Mouse (Mus musculus) intestine, embryonic 15.5 days (tissue): ENCODE measurements around the gene Zfp777. TPM values are rescaled to one million over a fixed set of nuclear protein-coding genes. Genes with fewer than 3 reads are reported as not detected.

Source experiments
- ATAC-seq: fragments of 200-750 bp; cut with Nextera tagmentation; 2 replicates; pipeline ENCODE4 v1.8.0; 2017; ENCODE audit warnings: moderate TSS enrichment, moderate library complexity
- H3K27ac ChIP-seq: fragments of 300-500 bp; sonication (generic); 2 replicates; pipeline ENCODE4 v1.5.1; 2015; ENCODE audit warnings: mild to moderate bottlenecking, inconsistent platforms
- H3K27me3 ChIP-seq: fragments of 300-500 bp; sonication (generic); replicated peaks from 2 replicates; pipeline ENCODE4 v1.6.1; 2015; ENCODE audit warnings: inconsistent platforms
- H3K36me3 ChIP-seq: fragments of 300-500 bp; sonication (generic); 2 replicates; pipeline ENCODE4 v1.6.1; 2015; ENCODE audit warnings: inconsistent platforms
- H3K4me1 ChIP-seq: fragments of 300-500 bp; sonication (generic); replicated peaks from 2 replicates; pipeline ENCODE4 v1.6.1; 2015; ENCODE audit warnings: inconsistent platforms
- H3K4me2 ChIP-seq: fragments of 300-500 bp; sonication (generic); replicated peaks from 2 replicates; pipeline ENCODE4 v1.6.1; 2015; ENCODE audit warnings: mild to moderate bottlenecking, inconsistent platforms
- H3K4me3 ChIP-seq: fragments of 300-500 bp; sonication (generic); replicated peaks from 2 replicates; pipeline ENCODE4 v1.5.1; 2015; ENCODE audit warnings: inconsistent platforms
- H3K9ac ChIP-seq: fragments of 300-500 bp; sonication (generic); 2 replicates; pipeline ENCODE4 v1.6.1; 2015; ENCODE audit warnings: inconsistent platforms
- H3K9me3 ChIP-seq: fragments of 300-500 bp; sonication (generic); 2 replicates; pipeline ENCODE4 v1.6.1; 2016; ENCODE audit warnings: inconsistent platforms
- WGBS: fragments of 180-500 bp; shearing (Covaris S2); methylation state at CpG from one replicate; pipeline ENCODE4 v1.1.7; 2015; 5-methylcytosine and 5-hydroxymethylcytosine counted together
- polyA plus RNA-seq: library from polyadenylated mRNA; unstranded; fragments of >200 nt; fragmentation: Nextera tagmentation; extraction: Ambion mirVana; gene quantifications from 2 replicates; pipeline ENCODE4 v1.2.1, GENCODE M21; 2015

The Zfp777 gene
- 6.5 and 7.1 TPM in 2 replicates for polyA plus RNA-seq

- WGBS, result under 1% methylated on average over 82 of the region's 82 CpGs
- H3K9me3 ChIP-seq, result no peaks in the 10 kb centered on the region
Observed at GRCm38 (mm10) chr6:48048426-48049272, at the start of gene Zfp777. Zfp777 (minus strand) TSS chr6:48048911.

DNA sequence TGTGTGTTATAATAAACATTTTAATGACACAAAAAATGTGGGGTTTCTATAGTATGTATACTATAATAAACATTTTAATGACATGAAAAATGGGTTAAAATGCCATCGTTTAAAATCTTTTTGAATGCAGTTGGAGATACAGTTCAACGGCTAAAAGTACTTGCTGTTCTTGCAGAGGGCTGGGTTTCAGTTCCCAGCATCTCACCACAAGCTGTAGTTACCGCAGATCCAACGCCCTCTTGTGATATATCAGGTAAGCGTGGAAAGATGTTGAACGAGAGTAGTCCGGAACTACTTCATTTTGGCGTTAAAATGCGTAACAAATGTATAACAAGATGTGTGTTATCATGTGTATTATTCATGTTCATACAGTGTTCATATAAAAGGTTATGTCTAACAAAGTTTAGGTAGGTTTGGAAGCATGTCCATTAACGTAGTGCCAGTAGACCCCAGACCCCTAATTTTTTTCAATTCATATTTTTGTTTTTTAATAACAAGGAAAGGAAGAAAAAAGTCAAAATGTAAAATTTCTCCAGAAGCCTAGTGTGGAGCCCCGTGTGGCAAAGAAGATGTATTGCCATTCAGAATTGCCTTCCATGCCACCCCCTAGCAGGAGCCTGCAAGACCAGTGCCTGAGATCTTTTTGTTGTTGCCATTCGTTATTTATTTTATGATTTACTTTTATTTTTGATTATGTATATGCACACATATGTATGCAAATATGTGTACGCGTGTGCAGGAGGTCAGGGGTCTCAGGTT lies 38.4 kb upstream of the Zfp777 start:
- no peak for ATAC-seq
- H3K27me3 ChIP-seq, result no peaks in the 10 kb centered on the region
- no peak overlapping the region for H3K27ac ChIP-seq
- WGBS, result 38% methylated on average over 14 of the region's 14 CpGs
- H3K9me3 ChIP-seq, result no peaks in the 10 kb centered on the region
- peak overlapping the region; percentile 88; the same call in 1 of the 2 replicates for H3K4me3 ChIP-seq
- peak overlapping the region; percentile 81 for H3K4me2 ChIP-seq
- H3K4me1 ChIP-seq, result peaks cover 4% of the 10 kb centered on the region; the same call in 1 of the 2 replicates
- no peak overlapping the region for H3K9ac ChIP-seq
- H3K36me3 ChIP-seq, result peaks cover 15% of the 10 kb centered on the region

More at GRCm38 (mm10) chr6:48048426-48049272, at the start of gene Zfp777:
- Histone ChIP-seq H3K4me3 (peak within 1 kb of the TSS; percentile 88), H3K4me1 (peaks cover 5% of the 10 kb centered on the region), H3K27me3 (no peaks in the 10 kb centered on the region), H3K4me2 (peak within 1 kb of the TSS; percentile 89), H3K9ac (peak within 1 kb of the TSS; percentile 84), H3K27ac (peak within 1 kb of the TSS; percentile 94), H3K36me3 (peaks cover 12% of the 10 kb centered on the region)
- ATAC-seq, result peak; percentile 94

DNA sequence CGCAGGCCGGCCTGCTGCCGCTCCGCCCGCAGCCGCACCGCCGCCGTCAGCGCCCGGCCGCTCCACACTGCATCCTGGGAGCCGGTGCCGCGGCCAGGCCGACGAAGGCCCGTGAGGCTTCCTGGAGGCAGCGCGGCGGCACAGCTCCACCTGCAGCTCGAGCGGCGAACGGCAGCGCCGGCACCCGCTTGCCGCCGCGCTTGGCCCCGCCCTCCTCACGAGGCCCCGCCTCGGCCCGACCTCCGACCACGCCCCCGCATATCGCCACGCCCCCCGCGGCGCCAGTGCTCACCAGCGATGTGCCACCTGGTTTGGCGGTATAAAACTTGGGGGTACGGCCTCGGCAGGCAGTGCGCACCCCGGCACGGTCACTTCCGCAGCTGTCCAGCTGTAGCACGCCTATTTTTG lies 37.8 kb upstream of the Zfp777 start, which contains the start of gene Zfp746:
Gene Zfp746, minus strand, starts transcription at position 123 of the 408 bp plus-strand sequence.
- ATAC-seq, result peak; percentile 95
- WGBS, result 1% methylated on average over 52 of the region's 53 CpGs
- peaks cover 19% of the 10 kb centered on the region for H3K36me3 ChIP-seq

DNA sequence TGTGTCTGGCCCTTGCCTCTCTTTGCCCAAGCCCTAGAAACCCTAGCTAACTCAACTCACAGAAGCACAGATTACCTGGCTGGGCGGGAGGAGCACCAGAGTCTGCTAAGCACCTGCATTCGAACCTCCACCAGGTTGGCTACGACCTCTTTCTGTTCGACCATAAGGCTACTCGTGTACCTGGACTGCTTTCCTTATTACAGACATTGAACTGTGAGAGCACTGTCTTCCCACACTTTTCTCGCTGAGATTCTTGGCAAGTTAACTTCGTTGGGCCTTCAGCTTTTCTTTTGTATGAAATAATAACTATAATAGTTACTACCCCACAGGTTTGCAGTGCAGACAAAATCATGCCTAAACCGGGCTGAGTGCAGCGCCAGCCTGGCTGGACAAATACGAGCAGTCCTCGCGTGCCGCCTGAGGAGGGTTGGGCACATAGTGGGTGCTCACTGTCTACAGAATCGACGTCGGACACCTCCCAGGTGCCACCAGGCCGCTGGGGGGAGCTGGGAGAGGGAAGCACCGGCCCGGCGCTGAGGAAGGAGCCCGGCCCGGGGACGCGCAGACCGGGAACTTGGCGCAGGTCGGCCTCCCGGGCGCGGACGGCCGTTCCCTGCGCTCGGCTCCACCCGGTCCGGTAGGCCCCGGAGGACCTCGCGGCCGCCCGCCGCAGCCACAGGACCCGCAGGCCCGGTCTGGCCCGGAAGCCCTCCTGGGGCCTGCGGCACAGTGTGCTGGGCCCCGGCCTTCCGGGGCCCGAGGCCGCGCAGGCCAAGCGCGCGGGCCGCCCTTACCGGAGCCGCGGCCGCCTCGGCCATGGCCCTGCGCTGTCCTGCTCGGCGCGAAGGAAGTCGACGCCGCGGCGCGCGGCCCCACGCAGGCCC lies 37.1 kb upstream of the Zfp777 start:
- H3K4me1 ChIP-seq, result peaks cover 4% of the 10 kb centered on the region; the same call in 1 of the 2 replicates
- H3K36me3 ChIP-seq, result peaks cover 26% of the 10 kb centered on the region
- H3K27ac ChIP-seq, result peak overlapping the region; percentile 93
- peak; percentile 94 for ATAC-seq
- peak overlapping the region; percentile 88 for H3K4me3 ChIP-seq
- H3K9ac ChIP-seq, result peak overlapping the region; percentile 97
- no peaks in the 10 kb centered on the region for H3K9me3 ChIP-seq
- WGBS, result 3% methylated on average over 61 of the region's 72 CpGs
- H3K4me2 ChIP-seq, result peak overlapping the region; percentile 81
- H3K27me3 ChIP-seq, result no peaks in the 10 kb centered on the region

More for the DNA sequence above, 37.8 kb upstream of the Zfp777 start, which contains the start of gene Zfp746:
- H3K9me3 ChIP-seq, result no peaks in the 10 kb centered on the region
- peak within 1 kb of the TSS; percentile 93 for H3K27ac ChIP-seq
- H3K4me1 ChIP-seq, result peaks cover 4% of the 10 kb centered on the region; the same call in 1 of the 2 replicates
- H3K4me3 ChIP-seq, result peak within 1 kb of the TSS; percentile 88
- H3K9ac ChIP-seq, result peak within 1 kb of the TSS; percentile 97
- no peaks in the 10 kb centered on the region for H3K27me3 ChIP-seq
- peak within 1 kb of the TSS; percentile 81 for H3K4me2 ChIP-seq

DNA sequence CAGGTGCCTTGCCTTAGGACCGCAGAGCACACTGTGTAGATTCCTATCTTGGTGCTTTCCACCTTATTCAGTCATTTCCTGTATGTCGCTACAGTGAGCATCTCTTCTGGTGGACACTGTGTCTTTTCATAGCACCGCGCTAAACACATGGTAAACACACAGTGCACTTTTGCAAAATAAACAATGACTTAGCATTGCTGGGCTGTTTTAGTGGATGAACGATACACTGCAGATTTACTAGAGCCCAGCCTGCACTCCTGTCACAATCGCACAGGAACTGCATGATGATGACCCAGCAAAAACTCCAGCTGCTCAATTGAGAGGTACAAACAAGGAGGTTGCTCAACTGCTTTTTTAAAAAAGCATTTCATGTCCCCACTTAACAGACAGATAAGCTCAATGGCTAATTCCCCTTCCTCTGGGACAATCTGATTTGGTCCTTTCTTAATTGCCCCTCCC lies 35.1 kb upstream of the Zfp777 start:
- no peaks in the 10 kb centered on the region for H3K9me3 ChIP-seq
- WGBS, result 84% methylated on average over 6 of the region's 6 CpGs

DNA sequence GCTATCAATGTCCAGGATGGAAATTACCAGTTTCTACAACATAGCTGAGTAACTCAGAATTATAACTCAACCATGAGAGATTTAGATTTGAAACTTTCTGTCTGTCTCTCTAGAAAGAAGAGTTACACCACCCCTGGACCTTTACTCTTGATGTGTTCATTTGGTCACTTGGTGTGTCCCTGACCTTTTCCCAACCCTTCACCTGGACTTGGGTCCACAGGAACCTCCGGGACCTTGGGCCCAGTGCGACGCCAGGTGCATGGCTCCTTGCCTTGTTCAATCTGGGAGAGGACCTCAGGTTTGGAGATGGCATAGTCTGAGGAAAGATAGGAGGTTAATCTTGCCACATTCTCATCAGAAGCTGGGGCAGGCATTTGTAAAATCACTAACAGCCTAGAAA lies 33.2 kb upstream of the Zfp777 start:
- no peaks in the 10 kb centered on the region for H3K27me3 ChIP-seq
- H3K4me3 ChIP-seq, result no peak overlapping the region
- H3K27ac ChIP-seq, result no peak overlapping the region
- H3K4me2 ChIP-seq, result no peak overlapping the region
- H3K9ac ChIP-seq, result no peak overlapping the region
- H3K36me3 ChIP-seq, result peaks cover 54% of the 10 kb centered on the region
- ATAC-seq, result no peak
- H3K9me3 ChIP-seq, result no peaks in the 10 kb centered on the region
- peaks cover 4% of the 10 kb centered on the region; the same call in 1 of the 2 replicates for H3K4me1 ChIP-seq
- WGBS, result 97% methylated on average over 3 of the region's 3 CpGs

More for the DNA sequence above, 35.1 kb upstream of the Zfp777 start:
- H3K4me1 ChIP-seq, result peaks cover 4% of the 10 kb centered on the region; the same call in 1 of the 2 replicates
- H3K36me3 ChIP-seq, result peaks cover 41% of the 10 kb centered on the region
- no peaks in the 10 kb centered on the region for H3K27me3 ChIP-seq
- no peak overlapping the region for H3K27ac ChIP-seq
- no peak overlapping the region for H3K9ac ChIP-seq
- H3K4me3 ChIP-seq, result no peak overlapping the region
- no peak overlapping the region for H3K4me2 ChIP-seq
- no peak for ATAC-seq

DNA sequence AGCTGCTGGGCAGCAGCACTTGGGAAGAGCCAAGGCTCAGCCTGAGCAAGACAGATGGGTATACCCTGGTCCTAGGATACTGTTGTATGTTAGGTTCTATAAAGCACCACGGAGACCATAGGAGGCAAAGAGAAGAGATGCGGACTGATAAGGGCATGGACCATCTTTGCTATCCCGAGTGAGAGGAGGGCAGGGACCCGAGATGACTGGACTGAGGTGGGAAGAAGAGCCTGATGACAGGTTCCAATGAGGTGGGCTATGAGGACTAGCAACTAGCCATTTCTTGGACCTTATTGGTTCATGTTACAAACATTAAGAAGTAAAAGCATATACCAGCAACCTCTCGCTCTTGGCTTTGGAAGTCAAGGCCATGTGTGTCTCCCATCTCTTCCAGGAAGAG lies 32.3 kb upstream of the Zfp777 start:
- ATAC-seq, result no peak
- Histone ChIP-seq H3K4me3 (no peak overlapping the region), H3K27ac (no peak overlapping the region), H3K27me3 (no peaks in the 10 kb centered on the region), H3K4me1 (peaks cover 4% of the 10 kb centered on the region; the same call in 1 of the 2 replicates), H3K9me3 (no peaks in the 10 kb centered on the region), H3K36me3 (peaks cover 54% of the 10 kb centered on the region), H3K4me2 (no peak overlapping the region), H3K9ac (no peak overlapping the region)
- WGBS, result 93% methylated on average over 5 of the region's 5 CpGs

DNA sequence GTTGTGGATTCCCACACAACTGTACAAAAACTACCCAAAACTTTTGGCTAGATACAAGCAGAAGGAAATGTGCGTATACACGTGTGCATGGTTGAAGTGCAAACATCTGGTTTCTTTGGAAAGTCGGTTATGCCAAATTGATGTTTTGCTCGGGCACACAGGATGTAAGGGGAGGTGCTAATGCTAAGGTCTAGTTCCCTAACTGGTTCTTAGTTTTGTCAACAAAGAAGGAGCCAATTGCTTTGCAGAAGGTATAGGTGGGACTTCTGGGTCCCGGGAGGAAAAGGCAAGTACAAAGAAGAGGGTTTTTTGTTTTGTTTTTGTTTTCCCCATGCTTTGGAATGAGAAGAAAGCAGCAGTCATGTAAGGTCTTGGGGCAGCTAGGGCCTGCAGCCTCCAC lies 24.6 kb upstream of the Zfp777 start:
- 71% methylated on average over 5 of the region's 5 CpGs for WGBS
- H3K4me2 ChIP-seq, result no peak overlapping the region
- no peak overlapping the region for H3K4me3 ChIP-seq
- H3K27ac ChIP-seq, result no peak overlapping the region
- no peak for ATAC-seq
- no peaks in the 10 kb centered on the region for H3K9me3 ChIP-seq
- no peak overlapping the region for H3K9ac ChIP-seq
- peaks cover 12% of the 10 kb centered on the region for H3K36me3 ChIP-seq
- no peaks in the 10 kb centered on the region for H3K4me1 ChIP-seq
- H3K27me3 ChIP-seq, result no peaks in the 10 kb centered on the region

- H3K4me3 ChIP-seq, result no peak overlapping the region
- peaks cover 45% of the 10 kb centered on the region for H3K36me3 ChIP-seq
- 77% methylated on average over 3 of the region's 3 CpGs for WGBS
Observed at GRCm38 (mm10) chr6:48067492-48067891, 18.8 kb upstream of the Zfp777 start.

GRCm38 (mm10) chr6:48065587-48066075 lies 16.9 kb upstream of the Zfp777 start:
- WGBS, result 90% methylated on average over 6 of the region's 6 CpGs
- Histone ChIP-seq H3K36me3 (peaks cover 46% of the 10 kb centered on the region), H3K4me3 (no peak overlapping the region), H3K4me2 (no peak overlapping the region), H3K27ac (no peak overlapping the region), H3K9me3 (no peaks in the 10 kb centered on the region), H3K4me1 (no peaks in the 10 kb centered on the region), H3K27me3 (no peaks in the 10 kb centered on the region), H3K9ac (no peak overlapping the region)
- ATAC-seq, result no peak

More at GRCm38 (mm10) chr6:48067492-48067891, 18.8 kb upstream of the Zfp777 start:
- Histone ChIP-seq H3K27me3 (no peaks in the 10 kb centered on the region), H3K9ac (no peak overlapping the region), H3K4me2 (no peak overlapping the region), H3K4me1 (no peaks in the 10 kb centered on the region), H3K9me3 (no peaks in the 10 kb centered on the region), H3K27ac (no peak overlapping the region)
- ATAC-seq, result peak; percentile 67

GRCm38 (mm10) chr6:48064451-48064850 lies 15.7 kb upstream of the Zfp777 start:
- Histone ChIP-seq H3K9ac (no peak overlapping the region), H3K4me1 (no peaks in the 10 kb centered on the region), H3K4me3 (no peak overlapping the region), H3K9me3 (no peaks in the 10 kb centered on the region), H3K36me3 (peaks cover 46% of the 10 kb centered on the region), H3K27me3 (no peaks in the 10 kb centered on the region), H3K27ac (no peak overlapping the region), H3K4me2 (no peak overlapping the region)
- WGBS, result 90% methylated on average over 14 of the region's 14 CpGs
- no peak for ATAC-seq
